Mouse (Mus musculus) liver, adult 2 months (tissue): ENCODE measurements around the gene Nfic.

ENCODE experiments used
- CTCF ChIP-seq: fragments of 200-500 bp; IDR thresholded peaks from 2 replicates; pipeline ENCODE4 v1.5.1; 2011; ENCODE audit warnings: low read depth, low read length, control low read depth
- POLR2A ChIP-seq: fragments of 200-500 bp; IDR thresholded peaks from 2 replicates; pipeline ENCODE4 v1.6.1; 2011; ENCODE audit warnings: low read length, control low read depth; ENCODE audit not compliant: insufficient read depth; ENCODE audit errors: extremely low read depth

DNA sequence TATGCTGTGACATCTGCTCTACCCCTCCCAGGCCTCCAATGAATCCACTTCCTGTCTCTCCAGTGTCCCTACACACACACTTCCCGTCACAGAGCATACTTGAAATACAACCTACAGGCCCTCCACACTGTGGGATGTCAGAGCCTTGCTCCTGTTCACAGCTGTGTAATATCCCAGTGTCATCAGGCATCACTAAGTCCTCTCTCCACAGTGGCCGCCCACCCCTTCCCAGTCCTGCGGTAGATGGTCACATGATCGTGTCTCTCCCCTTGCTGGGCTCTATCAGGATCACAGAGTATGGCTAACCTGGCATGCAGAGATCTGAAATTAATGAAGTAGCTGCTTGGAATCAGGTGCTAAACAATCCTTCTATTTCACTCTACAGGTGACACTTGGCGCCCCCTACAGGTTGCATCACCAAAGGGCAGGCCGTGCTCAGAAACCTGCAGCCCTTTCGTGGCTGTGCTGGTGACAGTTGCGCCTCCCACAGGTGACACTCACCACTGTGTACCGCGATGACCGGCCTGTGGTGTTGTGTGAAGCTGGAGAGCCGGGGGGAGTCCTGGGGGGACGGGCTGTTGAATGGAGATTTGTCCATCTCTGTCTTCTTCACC, 49.7 kb downstream of the Nfic start:
- TF ChIP-seq CTCF (no peak), POLR2A (no peak)
